Mouse (Mus musculus): ENCODE measurements around the gene Ly6g5b.

GRCm38 (mm10) chr17:35105740-35106389, 9.4 kb downstream of the Ly6g5b start:
- TF ChIP-seq CTCF (IDR thresholded peaks at IDR 0.05), result peak; percentile 73
- TF ChIP-seq EP300 (IDR thresholded peaks at IDR 0.05), result no peak
